25 mouse cellular contexts compared by ENCODE assay signal in the genomic region with DNA sequence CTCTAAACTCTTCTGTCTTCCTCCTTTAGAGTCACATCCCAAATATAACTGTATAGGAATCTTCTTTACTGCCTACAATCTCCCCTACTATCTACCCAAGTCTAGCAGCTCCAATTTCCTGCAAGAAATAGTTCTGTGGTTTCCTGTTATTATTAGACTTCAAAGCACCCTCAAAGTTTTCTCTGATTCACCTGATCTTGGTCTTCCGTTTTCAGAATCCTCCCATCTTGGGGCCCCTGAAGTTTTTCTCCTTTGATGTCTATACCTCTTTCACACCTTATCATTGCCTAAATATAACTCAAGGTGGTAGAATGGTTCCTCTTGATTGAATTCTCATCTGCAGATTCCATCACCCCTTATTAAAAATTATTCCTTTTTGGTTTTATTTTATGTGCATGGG.
DNase-seq lines count a peak whose midpoint lies in the region; ATAC-seq and TF ChIP-seq lines count a peak whose summit lies in the region.
"Had no signal": no experiment of that assay in that cellular context is flagged by ENCODE, and none has a peak within 500 bp of the region (broad histone marks: within the 10 kb centered on the region; RNA-seq: fewer than 3 reads in every experiment).

No protein-coding gene starts in this region.

- WGBS in intestine, postnatal 0 days, result 72% methylated on average over 1 of the region's 1 CpGs

- H3K4me1 ChIP-seq in intestine, postnatal 0 days (replicated peaks; ENCODE audit: control insufficient read depth, insufficient read depth, low read length), result no peaks in the 10 kb centered on the region
- H3K4me1 ChIP-seq: embryonic facial prominence, embryonic 10.5 days; embryonic facial prominence, embryonic 12.5 days had no signal

- H3K27me3 ChIP-seq in intestine, postnatal 0 days (replicated peaks; ENCODE audit: control insufficient read depth, insufficient read depth, low read length), result no peaks in the 10 kb centered on the region
- H3K27me3 ChIP-seq: embryonic facial prominence, embryonic 12.5 days; forebrain, embryonic 13.5 days; forebrain, embryonic 15.5 days; Patski had no signal

- peak; percentile 87 for ATAC-seq in CD4-positive, CD25-positive, alpha-beta regulatory T cell, adult 4 months
- peak; percentile 87 for ATAC-seq in activated CD4-positive, CD25-positive, alpha-beta regulatory T cell, adult 4 months
- peak; percentile 91 for ATAC-seq in inflammation-experienced regulatory T-cells, adult 6 months
- ATAC-seq in megakaryocyte, adult 5-6 weeks (ENCODE audit: poor library complexity, severe bottlenecking), result no peak
- ATAC-seq in intestine, postnatal 0 days, result no peak
- ATAC-seq: forebrain, embryonic 13.5 days; forebrain, postnatal 0 days; Patski had no signal

- DNase-seq in CD4-positive helper T cell, adult 2 months (ENCODE audit: low read depth, low spot score), result peak; percentile 46
- no peak for DNase-seq in left cerebral cortex, postnatal 36 days (ENCODE audit: low spot score in 2 of 2)
- DNase-seq in frontal cortex, postnatal 10 days (ENCODE audit: low spot score in 2 of 2), result no peak
- DNase-seq: adrenal gland, adult 2 months; adrenal gland, postnatal 10 days; adrenal gland, postnatal 25 days; B cell, adult 2 months; cerebellum, adult 11 months; cerebellum, adult 18-20 months; cerebellum, adult 8-10 months; cerebellum, adult 9-11 months; cerebellum, postnatal 14 days; cerebellum, postnatal 36 days; forebrain, postnatal 0 days had no signal

- intact Hi-C loops in left cerebral cortex, postnatal 36 days (cut with DNase I), result no loop called here

- no peak for TF ChIP-seq CTCF in intestine, postnatal 0 days (IDR thresholded peaks at IDR 0.05; ENCODE audit: low read depth)

- no peak overlapping the region for H3K9ac ChIP-seq in intestine, postnatal 0 days (ENCODE audit: low read depth, low read length)
- H3K9ac ChIP-seq: embryonic facial prominence, embryonic 12.5 days; forebrain, embryonic 13.5 days; forebrain, embryonic 15.5 days; forebrain, postnatal 0 days had no signal

- no peak overlapping the region for H3K4me3 ChIP-seq in intestine, postnatal 0 days (ENCODE audit: low read depth, low read length)
- H3K4me3 ChIP-seq: embryonic facial prominence, embryonic 10.5 days; embryonic facial prominence, embryonic 12.5 days; forebrain, embryonic 13.5 days; forebrain, embryonic 15.5 days had no signal

- no peak overlapping the region for H3K4me2 ChIP-seq in intestine, postnatal 0 days (replicated peaks; ENCODE audit: low read depth)
- H3K4me2 ChIP-seq: embryonic facial prominence, embryonic 12.5 days; forebrain, embryonic 13.5 days; forebrain, embryonic 15.5 days had no signal

- no peaks in the 10 kb centered on the region for H3K9me3 ChIP-seq in intestine, postnatal 0 days (ENCODE audit: control insufficient read depth)
- H3K9me3 ChIP-seq: embryonic facial prominence, embryonic 10.5 days; embryonic facial prominence, embryonic 12.5 days; forebrain, embryonic 13.5 days; forebrain, embryonic 15.5 days; G1E had no signal

- no peak overlapping the region for H3K27ac ChIP-seq in intestine, postnatal 0 days (ENCODE audit: low read depth, low read length)
- H3K27ac ChIP-seq: embryonic facial prominence, embryonic 10.5 days; embryonic facial prominence, embryonic 12.5 days; forebrain, embryonic 13.5 days had no signal

- no peaks in the 10 kb centered on the region for H3K36me3 ChIP-seq in intestine, postnatal 0 days (ENCODE audit: control insufficient read depth, insufficient read depth)
- H3K36me3 ChIP-seq: embryonic facial prominence, embryonic 10.5 days; embryonic facial prominence, embryonic 12.5 days; forebrain, embryonic 15.5 days; G1E had no signal

Comparison
In these comparisons a context has a peak if more than half of its experiments do, and no peak if none do; other contexts are left out.
1. ATAC-seq: peak in CD4-positive, CD25-positive, alpha-beta regulatory T cell, adult 4 months (single experiment), activated CD4-positive, CD25-positive, alpha-beta regulatory T cell, adult 4 months (single experiment) and inflammation-experienced regulatory T-cells, adult 6 months (single experiment); none in megakaryocyte, adult 5-6 weeks (single experiment) and intestine, postnatal 0 days (single experiment).